Mouse (Mus musculus): Measurements from ENCODE around the gene Soga3. TPM values are rescaled to one million over a fixed set of nuclear protein-coding genes. Genes with fewer than 3 reads are reported as not detected.
A peak's percentile ranks its signal among the peaks of the same experiment; 100 is the strongest.

Gene Soga3
- polyA plus RNA-seq, 1 experiment from 2014 or later, result 47.0 TPM

DNA sequence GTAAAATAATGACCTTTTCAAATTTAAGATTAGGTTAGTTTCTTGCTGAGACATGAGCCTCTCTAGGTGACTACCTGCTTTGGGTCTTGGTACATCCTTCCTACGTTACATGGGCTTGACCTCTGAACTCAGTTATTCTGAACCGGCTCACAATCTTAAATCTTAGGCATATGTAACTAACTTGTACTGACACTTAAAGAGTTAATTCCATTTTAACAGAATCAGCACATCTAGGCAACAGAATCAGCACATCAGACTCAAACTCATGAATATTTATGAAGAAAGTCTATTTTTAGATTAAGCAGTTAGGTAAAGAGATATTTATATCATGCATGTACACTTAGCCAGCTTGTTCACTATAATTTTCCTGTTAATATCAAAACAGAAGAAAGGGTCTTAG is 73.8 kb downstream of the Soga3 start:
- 48% methylated on average over 2 of the region's 2 CpGs for WGBS
- Histone ChIP-seq H3K27me3 (replicated peaks; ENCODE audit: control insufficient read depth, insufficient read depth, low read length) (no peaks in the 10 kb centered on the region), H3K4me2 (ENCODE audit: low read length) (no peak overlapping the region), H3K36me3 (ENCODE audit: control insufficient read depth, insufficient read depth, low read length) (peaks cover 23% of the 10 kb centered on the region), H3K27ac (ENCODE audit: low read depth, low read length) (no peak overlapping the region), H3K9ac (ENCODE audit: low read length) (no peak overlapping the region), H3K4me3 (ENCODE audit: low read depth, low read length) (no peak overlapping the region), H3K9me3 (replicated peaks; ENCODE audit: control insufficient read depth, low read length) (no peaks in the 10 kb centered on the region), H3K4me1 (ENCODE audit: control insufficient read depth, insufficient read depth, low read length) (peaks cover 18% of the 10 kb centered on the region)
- ATAC-seq (peak; percentile 66), DNase-seq (ENCODE audit: low spot score) (peak; percentile 81)

DNA sequence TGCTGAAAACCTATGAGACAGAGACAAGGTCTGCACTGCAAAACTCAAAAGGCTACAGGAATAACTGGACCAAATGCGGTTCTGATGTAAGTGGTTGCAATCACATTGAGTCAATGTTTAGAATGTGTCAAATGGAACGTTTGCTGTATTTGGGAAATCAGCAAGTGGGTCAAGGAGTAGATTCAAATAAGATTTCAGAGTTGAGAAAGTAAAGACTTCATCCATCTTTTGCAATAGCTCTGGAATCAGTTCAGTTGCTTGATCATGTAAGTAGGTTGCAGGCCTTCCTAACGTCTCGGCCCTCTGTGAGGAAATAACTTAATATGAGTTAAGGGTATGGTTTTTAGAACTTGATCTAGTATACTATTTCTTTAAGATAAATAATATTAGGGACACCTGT is 81.7 kb downstream of the Soga3 start:
- Histone ChIP-seq H3K4me1 (ENCODE audit: control insufficient read depth, insufficient read depth, low read length) (no peaks in the 10 kb centered on the region), H3K4me2 (ENCODE audit: low read length) (no peak overlapping the region), H3K27ac (ENCODE audit: low read depth, low read length) (no peak overlapping the region), H3K36me3 (ENCODE audit: control insufficient read depth, insufficient read depth, low read length) (peaks cover 44% of the 10 kb centered on the region), H3K9ac (ENCODE audit: low read length) (no peak overlapping the region), H3K4me3 (ENCODE audit: low read depth, low read length) (no peak overlapping the region), H3K9me3 (replicated peaks; ENCODE audit: control insufficient read depth, low read length) (no peaks in the 10 kb centered on the region), H3K27me3 (replicated peaks; ENCODE audit: control insufficient read depth, insufficient read depth, low read length) (no peaks in the 10 kb centered on the region)
- DNase-seq (ENCODE audit: low spot score) (no peak), ATAC-seq (no peak)
- 94% methylated on average over 4 of the region's 4 CpGs for WGBS

DNA sequence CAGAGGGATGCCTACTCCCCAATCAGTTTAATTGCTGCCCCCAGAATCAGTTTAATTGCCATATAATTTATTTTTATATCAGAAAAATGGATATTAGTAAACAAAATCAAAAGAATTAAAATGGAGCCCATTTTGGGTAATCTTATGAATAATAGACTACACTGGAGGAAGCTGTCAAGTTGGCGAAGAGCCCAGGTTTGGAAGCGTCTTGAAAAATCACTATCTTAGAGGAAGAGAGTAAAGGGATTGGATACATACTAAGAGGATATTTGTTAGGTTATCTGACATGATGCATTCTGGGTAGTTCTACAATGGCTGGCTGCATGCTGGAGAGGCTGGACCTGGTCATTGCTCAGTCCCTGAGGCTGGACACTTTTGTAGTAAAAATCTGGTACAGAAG is 87.6 kb downstream of the Soga3 start:
- no peaks in the 10 kb centered on the region for H3K4me1 ChIP-seq (ENCODE audit: control insufficient read depth, insufficient read depth, low read length)
- H3K27me3 ChIP-seq (replicated peaks; ENCODE audit: control insufficient read depth, insufficient read depth, low read length), result no peaks in the 10 kb centered on the region
- DNase-seq (ENCODE audit: low spot score) (peak; percentile 61), ATAC-seq (peak; percentile 67; the same call in 1 of the 2 replicates)
- 62% methylated on average over 2 of the region's 2 CpGs for WGBS
- H3K9me3 ChIP-seq (replicated peaks; ENCODE audit: control insufficient read depth, low read length), result no peaks in the 10 kb centered on the region
- H3K4me2 ChIP-seq (ENCODE audit: low read length), result no peak overlapping the region
- no peak overlapping the region for H3K9ac ChIP-seq (ENCODE audit: low read length)
- peaks cover 18% of the 10 kb centered on the region for H3K36me3 ChIP-seq (ENCODE audit: control insufficient read depth, insufficient read depth, low read length)
- no peak overlapping the region for H3K27ac ChIP-seq (ENCODE audit: low read depth, low read length)
- H3K4me3 ChIP-seq (ENCODE audit: low read depth, low read length), result no peak overlapping the region

Other genes with a start within 250 kb of the Soga3 start
- not detected in 2 replicates for gene 2310057J18Rik, start 157.5 kb upstream of the Soga3 start, polyA plus RNA-seq (2014; fragmentation: Nextera tagmentation; extraction: Ambion mirVana)
- gene Gm49353, start 55.1 kb downstream of the Soga3 start, polyA plus RNA-seq (2014; fragmentation: Nextera tagmentation; extraction: Ambion mirVana), result 8.3 and 14.9 TPM in 2 replicates
- gene 9330159F19Rik, start 67.8 kb downstream of the Soga3 start, polyA plus RNA-seq (2014; fragmentation: Nextera tagmentation; extraction: Ambion mirVana), result 27.7 and 37.4 TPM in 2 replicates
- 23.3 and 23.6 TPM in 2 replicates for gene Echdc1, start 169.3 kb downstream of the Soga3 start, polyA plus RNA-seq (2014; fragmentation: Nextera tagmentation; extraction: Ambion mirVana)
- gene Rnf146, start 218.6 kb downstream of the Soga3 start, polyA plus RNA-seq (2014; fragmentation: Nextera tagmentation; extraction: Ambion mirVana), result 71.0 and 80.3 TPM in 2 replicates